Mouse (Mus musculus): ENCODE measurements around the gene Alox5. TPM values are rescaled to one million over a fixed set of nuclear protein-coding genes. Genes with fewer than 3 reads are reported as not detected.

Gene Alox5
- polyA plus RNA-seq, 1 experiment from 2014 or later = 1.1 TPM

GRCm38 (mm10) chr6:116388068-116388467, 72.9 kb downstream of the Alox5 start:
- Histone ChIP-seq H3K9me3 (ENCODE audit: control insufficient read depth, low read depth, low read length) (no peaks in the 10 kb centered on the region), H3K4me3 (ENCODE audit: low read depth, low read length) (no peak overlapping the region), H3K9ac (replicated peaks; ENCODE audit: low read depth, low read length) (no peak overlapping the region), H3K4me1 (ENCODE audit: control insufficient read depth, insufficient read depth, low read length) (peaks cover 5% of the 10 kb centered on the region), H3K27ac (ENCODE audit: low read length) (no peak overlapping the region), H3K36me3 (ENCODE audit: control insufficient read depth, insufficient read depth, low read length) (no peaks in the 10 kb centered on the region), H3K4me2 (replicated peaks; ENCODE audit: low read depth, low read length) (no peak overlapping the region), H3K27me3 (ENCODE audit: control insufficient read depth, insufficient read depth, low read length) (no peaks in the 10 kb centered on the region)
- ATAC-seq (ENCODE audit: insufficient number of reproducible peaks, insufficient read depth, low FRiP score, low read depth) = no peak
- WGBS = 88% methylated on average over 1 of the region's 1 CpGs

- ATAC-seq (ENCODE audit: insufficient number of reproducible peaks, insufficient read depth, low FRiP score, low read depth) = no peak
- H3K27ac ChIP-seq (ENCODE audit: low read length) = peak overlapping the region; percentile 77; the same call in 1 of the 2 replicates
- H3K9ac ChIP-seq (replicated peaks; ENCODE audit: low read depth, low read length) = no peak overlapping the region
- H3K27me3 ChIP-seq (ENCODE audit: control insufficient read depth, insufficient read depth, low read length) = no peaks in the 10 kb centered on the region
- no peaks in the 10 kb centered on the region for H3K36me3 ChIP-seq (ENCODE audit: control insufficient read depth, insufficient read depth, low read length)
- 66% methylated on average over 3 of the region's 3 CpGs for WGBS
- H3K4me3 ChIP-seq (ENCODE audit: low read depth, low read length) = no peak overlapping the region
- H3K4me2 ChIP-seq (replicated peaks; ENCODE audit: low read depth, low read length) = no peak overlapping the region
- peaks cover 5% of the 10 kb centered on the region for H3K4me1 ChIP-seq (ENCODE audit: control insufficient read depth, insufficient read depth, low read length)
- no peaks in the 10 kb centered on the region for H3K9me3 ChIP-seq (ENCODE audit: control insufficient read depth, low read depth, low read length)
These were observed 74.5 kb downstream of the Alox5 start for GRCm38 (mm10) chr6:116386506-116386905.

- H3K4me2 ChIP-seq (replicated peaks; ENCODE audit: low read depth, low read length) = no peak overlapping the region
- peak; percentile 85 for ATAC-seq (ENCODE audit: insufficient number of reproducible peaks, insufficient read depth, low FRiP score, low read depth)
- H3K4me1 ChIP-seq (ENCODE audit: control insufficient read depth, insufficient read depth, low read length) = peaks cover 5% of the 10 kb centered on the region
- no peak overlapping the region for H3K9ac ChIP-seq (replicated peaks; ENCODE audit: low read depth, low read length)
- no peak overlapping the region for H3K4me3 ChIP-seq (ENCODE audit: low read depth, low read length)
- 35% methylated on average over 4 of the region's 4 CpGs for WGBS
- no peaks in the 10 kb centered on the region for H3K27me3 ChIP-seq (ENCODE audit: control insufficient read depth, insufficient read depth, low read length)
- H3K27ac ChIP-seq (ENCODE audit: low read length) = peak overlapping the region; percentile 77
- no peaks in the 10 kb centered on the region for H3K36me3 ChIP-seq (ENCODE audit: control insufficient read depth, insufficient read depth, low read length)
- no peaks in the 10 kb centered on the region for H3K9me3 ChIP-seq (ENCODE audit: control insufficient read depth, low read depth, low read length)
These were observed 74.9 kb downstream of the Alox5 start for GRCm38 (mm10) chr6:116386045-116386415.

GRCm38 (mm10) chr6:116385194-116386044, 75.6 kb downstream of the Alox5 start:
- Histone ChIP-seq H3K27ac (ENCODE audit: low read length) (peak overlapping the region; percentile 77; the same call in 1 of the 2 replicates), H3K4me2 (replicated peaks; ENCODE audit: low read depth, low read length) (0 out of 2 replicates have a peak overlapping the region, but pooled peaks have one; percentile 10)
- WGBS = 17% methylated on average over 5 of the region's 5 CpGs

GRCm38 (mm10) chr6:116383582-116383981, 77.4 kb downstream of the Alox5 start:
- WGBS = 86% methylated on average over 10 of the region's 10 CpGs
- Histone ChIP-seq H3K9ac (replicated peaks; ENCODE audit: low read depth, low read length) (no peak overlapping the region), H3K27ac (ENCODE audit: low read length) (no peak overlapping the region), H3K9me3 (ENCODE audit: control insufficient read depth, low read depth, low read length) (no peaks in the 10 kb centered on the region), H3K4me3 (ENCODE audit: low read depth, low read length) (no peak overlapping the region), H3K4me2 (replicated peaks; ENCODE audit: low read depth, low read length) (no peak overlapping the region), H3K36me3 (ENCODE audit: control insufficient read depth, insufficient read depth, low read length) (no peaks in the 10 kb centered on the region), H3K4me1 (ENCODE audit: control insufficient read depth, insufficient read depth, low read length) (peaks cover 5% of the 10 kb centered on the region), H3K27me3 (ENCODE audit: control insufficient read depth, insufficient read depth, low read length) (no peaks in the 10 kb centered on the region)
- no peak for ATAC-seq (ENCODE audit: insufficient number of reproducible peaks, insufficient read depth, low FRiP score, low read depth)

More at GRCm38 (mm10) chr6:116385194-116386044, 75.6 kb downstream of the Alox5 start:
- Histone ChIP-seq H3K9ac (replicated peaks; ENCODE audit: low read depth, low read length) (no peak overlapping the region), H3K9me3 (ENCODE audit: control insufficient read depth, low read depth, low read length) (no peaks in the 10 kb centered on the region), H3K4me3 (ENCODE audit: low read depth, low read length) (no peak overlapping the region), H3K36me3 (ENCODE audit: control insufficient read depth, insufficient read depth, low read length) (no peaks in the 10 kb centered on the region), H3K27me3 (ENCODE audit: control insufficient read depth, insufficient read depth, low read length) (no peaks in the 10 kb centered on the region), H3K4me1 (ENCODE audit: control insufficient read depth, insufficient read depth, low read length) (peaks cover 5% of the 10 kb centered on the region)
- ATAC-seq (ENCODE audit: insufficient number of reproducible peaks, insufficient read depth, low FRiP score, low read depth) = no peak; the same call in 1 of the 2 replicates

GRCm38 (mm10) chr6:116381605-116382004, 79.4 kb downstream of the Alox5 start:
- 53% methylated on average over 2 of the region's 2 CpGs for WGBS
- no peaks in the 10 kb centered on the region for H3K27me3 ChIP-seq (ENCODE audit: control insufficient read depth, insufficient read depth, low read length)
- no peak for ATAC-seq (ENCODE audit: insufficient number of reproducible peaks, insufficient read depth, low FRiP score, low read depth)
- no peaks in the 10 kb centered on the region for H3K9me3 ChIP-seq (ENCODE audit: control insufficient read depth, low read depth, low read length)
- no peak overlapping the region for H3K4me2 ChIP-seq (replicated peaks; ENCODE audit: low read depth, low read length)
- no peaks in the 10 kb centered on the region for H3K36me3 ChIP-seq (ENCODE audit: control insufficient read depth, insufficient read depth, low read length)
- H3K9ac ChIP-seq (replicated peaks; ENCODE audit: low read depth, low read length) = no peak overlapping the region
- no peak overlapping the region for H3K27ac ChIP-seq (ENCODE audit: low read length)
- H3K4me3 ChIP-seq (ENCODE audit: low read depth, low read length) = no peak overlapping the region
- peaks cover 5% of the 10 kb centered on the region for H3K4me1 ChIP-seq (ENCODE audit: control insufficient read depth, insufficient read depth, low read length)

GRCm38 (mm10) chr6:116380157-116380556, 80.8 kb downstream of the Alox5 start:
- Histone ChIP-seq H3K27me3 (ENCODE audit: control insufficient read depth, insufficient read depth, low read length) (no peaks in the 10 kb centered on the region), H3K9me3 (ENCODE audit: control insufficient read depth, low read depth, low read length) (no peaks in the 10 kb centered on the region), H3K4me1 (ENCODE audit: control insufficient read depth, insufficient read depth, low read length) (peaks cover under 1% of the 10 kb centered on the region), H3K36me3 (ENCODE audit: control insufficient read depth, insufficient read depth, low read length) (no peaks in the 10 kb centered on the region), H3K4me2 (replicated peaks; ENCODE audit: low read depth, low read length) (no peak overlapping the region), H3K9ac (replicated peaks; ENCODE audit: low read depth, low read length) (no peak overlapping the region), H3K27ac (ENCODE audit: low read length) (no peak overlapping the region), H3K4me3 (ENCODE audit: low read depth, low read length) (no peak overlapping the region)
- ATAC-seq (ENCODE audit: insufficient number of reproducible peaks, insufficient read depth, low FRiP score, low read depth) = no peak
- 62% methylated on average over 3 of the region's 3 CpGs for WGBS

- Histone ChIP-seq H3K27me3 (ENCODE audit: control insufficient read depth, insufficient read depth, low read length) (no peaks in the 10 kb centered on the region), H3K27ac (ENCODE audit: low read length) (no peak overlapping the region), H3K9ac (replicated peaks; ENCODE audit: low read depth, low read length) (no peak overlapping the region), H3K36me3 (ENCODE audit: control insufficient read depth, insufficient read depth, low read length) (no peaks in the 10 kb centered on the region), H3K4me2 (replicated peaks; ENCODE audit: low read depth, low read length) (no peak overlapping the region), H3K4me3 (ENCODE audit: low read depth, low read length) (no peak overlapping the region), H3K9me3 (ENCODE audit: control insufficient read depth, low read depth, low read length) (no peaks in the 10 kb centered on the region), H3K4me1 (ENCODE audit: control insufficient read depth, insufficient read depth, low read length) (no peaks in the 10 kb centered on the region)
- ATAC-seq (ENCODE audit: insufficient number of reproducible peaks, insufficient read depth, low FRiP score, low read depth) = no peak
- WGBS = 90% methylated on average over 7 of the region's 7 CpGs
These were observed 82.1 kb downstream of the Alox5 start for GRCm38 (mm10) chr6:116378892-116379291.
